Mouse (Mus musculus): ENCODE results near the gene Bcl7c. TPM values are rescaled to one million over a fixed set of nuclear protein-coding genes. Genes with fewer than 3 reads are reported as not detected.

Bcl7c gene
- polyA plus RNA-seq, 1 experiment, result 165 TPM

GRCm38 (mm10) chr7:127675391-127675811 lies 33.3 kb downstream of the Bcl7c start:
- no peak for TF ChIP-seq GATA1 (IDR thresholded peaks at IDR 0.05; ENCODE audit: borderline replicate concordance, low read length)
- TF ChIP-seq FLI1 (IDR thresholded peaks at IDR 0.05; ENCODE audit: low read length), result no peak
- peaks cover 40% of the 10 kb centered on the region for H3K27me3 ChIP-seq (replicated peaks)
- H3K4me3 ChIP-seq (replicated peaks), result no peak overlapping the region
- H3K4me1 ChIP-seq, result peaks cover 5% of the 10 kb centered on the region; the same call in 1 of the 2 replicates
- no peaks in the 10 kb centered on the region for H3K9me3 ChIP-seq
- no peaks in the 10 kb centered on the region for H3K36me3 ChIP-seq (replicated peaks; ENCODE audit: low read length)

GRCm38 (mm10) chr7:127674977-127675376 lies 33.8 kb downstream of the Bcl7c start:
- no peaks in the 10 kb centered on the region for H3K9me3 ChIP-seq
- TF ChIP-seq GATA1 (IDR thresholded peaks at IDR 0.05; ENCODE audit: borderline replicate concordance, low read length) (no peak), FLI1 (IDR thresholded peaks at IDR 0.05; ENCODE audit: low read length) (no peak)
- H3K4me3 ChIP-seq (replicated peaks), result no peak overlapping the region
- peaks cover 5% of the 10 kb centered on the region; the same call in 1 of the 2 replicates for H3K4me1 ChIP-seq
- H3K27me3 ChIP-seq (replicated peaks), result peaks cover 41% of the 10 kb centered on the region
- H3K36me3 ChIP-seq (replicated peaks; ENCODE audit: low read length), result no peaks in the 10 kb centered on the region

GRCm38 (mm10) chr7:127672776-127673175 lies 36.0 kb downstream of the Bcl7c start:
- no peaks in the 10 kb centered on the region for H3K9me3 ChIP-seq
- no peaks in the 10 kb centered on the region for H3K36me3 ChIP-seq (replicated peaks; ENCODE audit: low read length)
- H3K27me3 ChIP-seq (replicated peaks), result peaks cover 57% of the 10 kb centered on the region
- TF ChIP-seq GATA1 (IDR thresholded peaks at IDR 0.05; ENCODE audit: borderline replicate concordance, low read length) (no peak), FLI1 (IDR thresholded peaks at IDR 0.05; ENCODE audit: low read length) (no peak)
- H3K4me1 ChIP-seq, result peaks cover 7% of the 10 kb centered on the region
- H3K4me3 ChIP-seq (replicated peaks), result no peak overlapping the region

GRCm38 (mm10) chr7:127671880-127672774 lies 36.6 kb downstream of the Bcl7c start:
- Histone ChIP-seq H3K36me3 (replicated peaks; ENCODE audit: low read length) (no peaks in the 10 kb centered on the region), H3K4me1 (peaks cover 14% of the 10 kb centered on the region), H3K27me3 (replicated peaks) (peaks cover 60% of the 10 kb centered on the region), H3K9me3 (no peaks in the 10 kb centered on the region), H3K4me3 (replicated peaks) (no peak overlapping the region)
- no peak for TF ChIP-seq GATA1 (IDR thresholded peaks at IDR 0.05; ENCODE audit: borderline replicate concordance, low read length)
- no peak for TF ChIP-seq FLI1 (IDR thresholded peaks at IDR 0.05; ENCODE audit: low read length)

GRCm38 (mm10) chr7:127667171-127667570 lies 41.6 kb downstream of the Bcl7c start:
- H3K4me3 ChIP-seq (replicated peaks), result no peak overlapping the region
- peaks cover 12% of the 10 kb centered on the region for H3K4me1 ChIP-seq
- peaks cover 75% of the 10 kb centered on the region for H3K27me3 ChIP-seq (replicated peaks)
- TF ChIP-seq FLI1 (IDR thresholded peaks at IDR 0.05; ENCODE audit: low read length) (no peak), GATA1 (IDR thresholded peaks at IDR 0.05; ENCODE audit: borderline replicate concordance, low read length) (no peak)
- no peaks in the 10 kb centered on the region for H3K9me3 ChIP-seq
- no peaks in the 10 kb centered on the region for H3K36me3 ChIP-seq (replicated peaks; ENCODE audit: low read length)

- H3K9me3 ChIP-seq, result no peaks in the 10 kb centered on the region
- TF ChIP-seq GATA1 (IDR thresholded peaks at IDR 0.05; ENCODE audit: borderline replicate concordance, low read length), result no peak
- TF ChIP-seq FLI1 (IDR thresholded peaks at IDR 0.05; ENCODE audit: low read length), result no peak
- peaks cover 74% of the 10 kb centered on the region for H3K27me3 ChIP-seq (replicated peaks)
- peaks cover 12% of the 10 kb centered on the region for H3K4me1 ChIP-seq
- no peak overlapping the region for H3K4me3 ChIP-seq (replicated peaks)
- H3K36me3 ChIP-seq (replicated peaks; ENCODE audit: low read length), result no peaks in the 10 kb centered on the region
These were observed 42.1 kb downstream of the Bcl7c start for GRCm38 (mm10) chr7:127666679-127667078.

GRCm38 (mm10) chr7:127666066-127666654 lies 42.6 kb downstream of the Bcl7c start:
- H3K4me1 ChIP-seq, result peaks cover 12% of the 10 kb centered on the region
- TF ChIP-seq FLI1 (IDR thresholded peaks at IDR 0.05; ENCODE audit: low read length) (no peak), GATA1 (IDR thresholded peaks at IDR 0.05; ENCODE audit: borderline replicate concordance, low read length) (no peak)
- H3K27me3 ChIP-seq (replicated peaks), result peaks cover 77% of the 10 kb centered on the region
- peaks cover 5% of the 10 kb centered on the region for H3K9me3 ChIP-seq
- no peaks in the 10 kb centered on the region for H3K36me3 ChIP-seq (replicated peaks; ENCODE audit: low read length)
- H3K4me3 ChIP-seq (replicated peaks), result no peak overlapping the region

GRCm38 (mm10) chr7:127662926-127663325 lies 45.8 kb downstream of the Bcl7c start:
- TF ChIP-seq GATA1 (IDR thresholded peaks at IDR 0.05; ENCODE audit: borderline replicate concordance, low read length) (no peak), FLI1 (IDR thresholded peaks at IDR 0.05; ENCODE audit: low read length) (no peak)
- peaks cover 74% of the 10 kb centered on the region for H3K27me3 ChIP-seq (replicated peaks)
- no peak overlapping the region for H3K4me3 ChIP-seq (replicated peaks)

GRCm38 (mm10) chr7:127661833-127662232 lies 46.9 kb downstream of the Bcl7c start:
- Histone ChIP-seq H3K36me3 (replicated peaks; ENCODE audit: low read length) (no peaks in the 10 kb centered on the region), H3K27me3 (replicated peaks) (peaks cover 68% of the 10 kb centered on the region), H3K4me1 (peaks cover under 1% of the 10 kb centered on the region), H3K4me3 (replicated peaks) (no peak overlapping the region), H3K9me3 (peaks cover 14% of the 10 kb centered on the region)
- TF ChIP-seq GATA1 (IDR thresholded peaks at IDR 0.05; ENCODE audit: borderline replicate concordance, low read length), result no peak
- TF ChIP-seq FLI1 (IDR thresholded peaks at IDR 0.05; ENCODE audit: low read length), result no peak

More at GRCm38 (mm10) chr7:127662926-127663325, 45.8 kb downstream of the Bcl7c start:
- no peaks in the 10 kb centered on the region for H3K36me3 ChIP-seq (replicated peaks; ENCODE audit: low read length)
- H3K4me1 ChIP-seq, result peaks cover 11% of the 10 kb centered on the region
- peaks cover 11% of the 10 kb centered on the region for H3K9me3 ChIP-seq

- Histone ChIP-seq H3K36me3 (replicated peaks; ENCODE audit: low read length) (no peaks in the 10 kb centered on the region), H3K9me3 (peaks cover 14% of the 10 kb centered on the region), H3K4me3 (replicated peaks) (no peak overlapping the region), H3K27me3 (replicated peaks) (peaks cover 58% of the 10 kb centered on the region), H3K4me1 (peaks cover 2% of the 10 kb centered on the region; the same call in 1 of the 2 replicates)
- TF ChIP-seq FLI1 (IDR thresholded peaks at IDR 0.05; ENCODE audit: low read length) (no peak), GATA1 (IDR thresholded peaks at IDR 0.05; ENCODE audit: borderline replicate concordance, low read length) (no peak)
These were observed 47.9 kb downstream of the Bcl7c start for GRCm38 (mm10) chr7:127660882-127661281.
